Mouse (Mus musculus): ENCODE measurements around the gene Fgfr2.

DNA sequence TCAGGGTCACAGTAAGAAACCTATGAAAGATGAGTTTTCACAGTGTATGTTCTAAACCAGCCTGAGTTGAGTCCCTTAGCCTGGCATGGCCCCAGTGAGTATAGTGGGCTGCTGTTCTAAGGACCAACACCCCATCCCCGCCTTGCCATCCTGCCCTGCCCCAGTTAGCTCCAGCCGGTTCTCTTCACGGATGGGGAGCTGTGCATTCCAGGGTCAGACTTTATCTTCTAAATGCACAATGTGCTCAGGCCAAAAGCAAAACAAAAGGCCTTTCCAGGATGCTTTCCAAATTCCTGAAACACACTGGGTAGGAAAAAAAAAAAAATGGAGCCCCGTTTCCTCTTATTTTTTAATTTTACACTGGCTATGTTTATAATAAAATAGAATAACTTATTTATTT is 23.9 kb downstream of the Fgfr2 start:
- no peak for TF ChIP-seq CTCF (IDR thresholded peaks at IDR 0.05; ENCODE audit: insufficient read depth, low read length)
- TF ChIP-seq POLR2A (IDR thresholded peaks at IDR 0.05; ENCODE audit: borderline replicate concordance, extremely low read depth, low read depth, low read length) = no peak
